Mouse (Mus musculus) liver, embryonic 11.5 days (tissue): ENCODE results near the gene Sipa1. TPM values are rescaled to one million over a fixed set of nuclear protein-coding genes. Genes with fewer than 3 reads are reported as not detected.

Experiments used
- ATAC-seq: fragments of 200-750 bp; cut with Nextera tagmentation; replicated peaks from 2 replicates; pipeline ENCODE4 v1.8.0; 2017; ENCODE audit warnings: moderate number of reproducible peaks, mild to moderate bottlenecking, moderate TSS enrichment, moderate library complexity; ENCODE audit not compliant: low FRiP score
- DNase-seq: peaks from one replicate; pipeline ENCODE4 v3.0.0-alpha.2; 2017; ENCODE audit warnings: low spot score
- H3K27ac ChIP-seq: fragments of 300-500 bp; sonication (generic); 2 replicates; pipeline ENCODE4 v1.5.1; 2014; ENCODE audit warnings: mild to moderate bottlenecking, low read depth, low read length, control low read depth
- H3K27me3 ChIP-seq: fragments of 300-500 bp; sonication (generic); replicated peaks from 2 replicates; pipeline ENCODE4 v1.6.1; 2014; ENCODE audit warnings: low read length, mixed read lengths; ENCODE audit not compliant: control insufficient read depth, insufficient read depth
- H3K36me3 ChIP-seq: fragments of 300-500 bp; sonication (generic); 2 replicates; pipeline ENCODE4 v1.6.1; 2014; ENCODE audit warnings: mild to moderate bottlenecking, low read length, moderate library complexity, mixed read lengths; ENCODE audit not compliant: control insufficient read depth, insufficient read depth
- H3K4me1 ChIP-seq: fragments of 300-500 bp; sonication (generic); replicated peaks from 2 replicates; pipeline ENCODE4 v1.6.1; 2014; ENCODE audit warnings: low read length, mixed read lengths; ENCODE audit not compliant: control insufficient read depth, insufficient read depth
- H3K4me2 ChIP-seq: fragments of 300-500 bp; sonication (generic); 2 replicates; pipeline ENCODE4 v1.6.1; 2014; ENCODE audit warnings: mild to moderate bottlenecking, control low read depth, moderate library complexity
- H3K4me3 ChIP-seq: fragments of 300-500 bp; sonication (generic); 2 replicates; pipeline ENCODE4 v1.5.1; 2014; ENCODE audit warnings: low read depth, low read length, control low read depth
- H3K9ac ChIP-seq: fragments of 300-500 bp; sonication (generic); 2 replicates; pipeline ENCODE4 v1.6.1; 2014; ENCODE audit warnings: low read depth, low read length, control low read depth
- H3K9me3 ChIP-seq: fragments of 300-500 bp; sonication (generic); 2 replicates; pipeline ENCODE4 v1.6.1; 2016; ENCODE audit warnings: low read length, inconsistent platforms, mixed read lengths; ENCODE audit not compliant: control insufficient read depth
- WGBS: fragments of 180-500 bp; shearing (Covaris S2); extraction: QIAGEN DNeasy Blood & Tissue Kit; methylation state at CpG from one replicate; pipeline ENCODE4 v1.1.7; 2014; 5-methylcytosine and 5-hydroxymethylcytosine counted together
- polyA plus RNA-seq: library from polyadenylated mRNA; unstranded; fragments of >200 nt; fragmentation: Nextera tagmentation; extraction: Ambion mirVana; gene quantifications from 2 replicates; pipeline ENCODE4 v1.2.1, GENCODE M21; 2014

Gene Sipa1
- polyA plus RNA-seq, 1 experiment from 2014 or later, result 32.3 TPM

GRCm38 (mm10) chr19:5680432-5680831 is 16.9 kb upstream of the Sipa1 start:
- no peak overlapping the region for H3K4me3 ChIP-seq
- peaks cover 77% of the 10 kb centered on the region for H3K36me3 ChIP-seq
- no peaks in the 10 kb centered on the region for H3K9me3 ChIP-seq
- H3K4me2 ChIP-seq, result no peak overlapping the region
- 86% methylated on average over 4 of the region's 4 CpGs for WGBS
- no peak for ATAC-seq
- H3K4me1 ChIP-seq, result no peaks in the 10 kb centered on the region
- H3K27me3 ChIP-seq, result no peaks in the 10 kb centered on the region
- no peak overlapping the region for H3K27ac ChIP-seq
- no peak for DNase-seq
- H3K9ac ChIP-seq, result no peak overlapping the region

DNA sequence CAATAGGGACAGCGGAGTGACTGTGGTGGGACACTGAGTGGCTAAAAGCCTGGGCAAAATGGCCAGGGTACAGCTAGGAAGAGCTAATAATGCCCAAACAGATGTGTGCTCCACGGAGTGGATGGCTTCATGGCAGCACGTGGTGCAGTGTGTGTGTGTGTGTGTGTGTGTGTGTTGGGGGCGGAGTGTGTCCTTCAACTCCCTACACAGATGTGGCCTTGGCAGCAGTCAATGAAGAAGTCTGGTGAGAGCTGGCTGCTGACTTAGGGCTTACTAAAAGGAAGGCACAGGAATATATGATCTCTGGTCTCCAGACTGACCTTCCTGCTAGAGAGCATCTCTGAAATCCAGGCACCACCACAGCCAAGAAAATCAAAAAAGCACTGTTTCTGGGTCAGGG is 4.9 kb upstream of the Sipa1 start:
- Histone ChIP-seq H3K36me3 (peaks cover 44% of the 10 kb centered on the region), H3K27ac (no peak overlapping the region), H3K4me1 (peaks cover 29% of the 10 kb centered on the region), H3K9ac (no peak overlapping the region), H3K9me3 (no peaks in the 10 kb centered on the region), H3K27me3 (no peaks in the 10 kb centered on the region), H3K4me2 (no peak overlapping the region), H3K4me3 (no peak overlapping the region)
- 90% methylated on average over 4 of the region's 4 CpGs for WGBS
- ATAC-seq, result no peak
- no peak for DNase-seq

GRCm38 (mm10) chr19:5666386-5666785 is 2.9 kb upstream of the Sipa1 start:
- Histone ChIP-seq H3K27me3 (no peaks in the 10 kb centered on the region), H3K9ac (peak overlapping the region; percentile 32; the same call in 1 of the 2 replicates), H3K4me1 (peaks cover 44% of the 10 kb centered on the region), H3K27ac (peak overlapping the region; percentile 91; the same call in 1 of the 2 replicates), H3K4me3 (no peak overlapping the region; the same call in 1 of the 2 replicates), H3K4me2 (no peak overlapping the region), H3K9me3 (no peaks in the 10 kb centered on the region), H3K36me3 (peaks cover 24% of the 10 kb centered on the region)
- DNase-seq (no peak), ATAC-seq (no peak)
- 92% methylated on average over 18 of the region's 18 CpGs for WGBS

GRCm38 (mm10) chr19:5665465-5665864 is 2.0 kb upstream of the Sipa1 start:
- peaks cover 20% of the 10 kb centered on the region for H3K36me3 ChIP-seq
- 44% methylated on average over 15 of the region's 15 CpGs for WGBS
- ATAC-seq, result peak; percentile 83

DNA sequence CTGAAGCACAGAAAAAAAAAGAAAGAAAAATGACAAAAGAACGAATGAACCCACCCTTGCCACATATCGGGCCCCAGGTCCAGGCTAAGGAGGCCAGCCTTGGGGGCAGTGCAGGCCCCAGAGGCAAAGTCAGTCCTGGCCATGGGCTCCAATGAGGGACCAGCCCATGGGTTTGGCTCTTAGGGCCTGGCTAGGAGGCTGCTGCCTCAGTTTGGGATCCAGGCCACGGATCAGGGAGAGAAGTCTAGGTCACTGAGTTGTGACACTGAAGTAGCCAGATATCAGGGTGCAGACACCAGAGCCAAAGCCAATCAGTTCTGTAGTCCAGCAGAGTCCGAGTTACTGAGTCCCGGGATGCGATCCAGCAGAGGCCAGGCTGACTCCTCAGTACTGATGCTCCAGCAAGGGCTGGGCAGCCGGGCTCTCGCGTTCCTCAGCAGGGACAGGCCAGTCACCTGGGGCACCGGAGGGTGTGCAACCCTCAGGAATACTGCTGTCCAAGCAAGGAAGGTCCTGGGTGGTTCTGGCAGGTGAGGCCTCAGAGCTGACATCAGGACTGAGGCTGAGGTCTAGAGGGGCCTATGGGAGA is 1.3 kb upstream of the Sipa1 start:
- 87% methylated on average over 10 of the region's 10 CpGs for WGBS
- ATAC-seq, result no peak
- H3K4me1 ChIP-seq, result peaks cover 57% of the 10 kb centered on the region
- peak overlapping the region; percentile 91 for H3K27ac ChIP-seq
- H3K27me3 ChIP-seq, result no peaks in the 10 kb centered on the region
- H3K4me3 ChIP-seq, result no peak overlapping the region
- peaks cover 22% of the 10 kb centered on the region for H3K36me3 ChIP-seq
- H3K9me3 ChIP-seq, result no peaks in the 10 kb centered on the region
- H3K4me2 ChIP-seq, result peak overlapping the region; percentile 85
- DNase-seq, result no peak
- peak overlapping the region; percentile 50 for H3K9ac ChIP-seq

More at GRCm38 (mm10) chr19:5665465-5665864, 2.0 kb upstream of the Sipa1 start:
- H3K27me3 ChIP-seq, result no peaks in the 10 kb centered on the region
- peaks cover 51% of the 10 kb centered on the region for H3K4me1 ChIP-seq
- H3K4me3 ChIP-seq, result no peak overlapping the region
- H3K27ac ChIP-seq, result peak overlapping the region; percentile 91
- no peaks in the 10 kb centered on the region for H3K9me3 ChIP-seq
- peak overlapping the region; percentile 50 for H3K9ac ChIP-seq
- peak overlapping the region; percentile 85 for H3K4me2 ChIP-seq
- DNase-seq, result peak; percentile 61

DNA sequence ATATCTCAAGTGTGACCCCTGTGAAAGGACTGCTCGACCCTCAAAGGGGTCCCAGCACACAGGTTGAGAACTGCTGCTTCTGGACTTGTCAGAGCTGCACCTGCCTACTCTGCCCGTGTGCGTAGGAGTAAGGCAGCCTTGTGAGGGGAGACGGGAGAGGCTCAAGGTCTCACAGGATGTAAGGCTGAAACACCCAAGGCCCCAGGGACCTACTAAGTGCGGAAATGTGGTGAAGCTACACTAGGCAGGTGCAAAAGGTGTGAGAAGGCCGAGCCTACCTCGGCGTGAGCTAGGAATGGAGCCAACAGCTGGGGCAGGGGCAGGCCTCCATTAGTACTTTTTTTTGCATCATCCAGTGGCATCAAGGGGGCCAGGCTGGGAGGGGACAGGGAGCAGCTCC is 1.2 kb downstream of the Sipa1 start:
- Histone ChIP-seq H3K9ac (peak overlapping the region; percentile 71), H3K4me1 (peaks cover 57% of the 10 kb centered on the region), H3K9me3 (no peaks in the 10 kb centered on the region), H3K27ac (peak overlapping the region; percentile 91; the same call in 1 of the 2 replicates), H3K27me3 (no peaks in the 10 kb centered on the region), H3K36me3 (peaks cover 27% of the 10 kb centered on the region), H3K4me3 (peak overlapping the region; percentile 61), H3K4me2 (peak overlapping the region; percentile 85)
- ATAC-seq, result no peak
- 60% methylated on average over 8 of the region's 8 CpGs for WGBS
- no peak for DNase-seq

GRCm38 (mm10) chr19:5660942-5661751 is 2.4 kb downstream of the Sipa1 start:
- Histone ChIP-seq H3K4me1 (peaks cover 52% of the 10 kb centered on the region), H3K36me3 (peaks cover 16% of the 10 kb centered on the region; the same call in 1 of the 2 replicates)
- 36% methylated on average over 16 of the region's 16 CpGs for WGBS

DNA sequence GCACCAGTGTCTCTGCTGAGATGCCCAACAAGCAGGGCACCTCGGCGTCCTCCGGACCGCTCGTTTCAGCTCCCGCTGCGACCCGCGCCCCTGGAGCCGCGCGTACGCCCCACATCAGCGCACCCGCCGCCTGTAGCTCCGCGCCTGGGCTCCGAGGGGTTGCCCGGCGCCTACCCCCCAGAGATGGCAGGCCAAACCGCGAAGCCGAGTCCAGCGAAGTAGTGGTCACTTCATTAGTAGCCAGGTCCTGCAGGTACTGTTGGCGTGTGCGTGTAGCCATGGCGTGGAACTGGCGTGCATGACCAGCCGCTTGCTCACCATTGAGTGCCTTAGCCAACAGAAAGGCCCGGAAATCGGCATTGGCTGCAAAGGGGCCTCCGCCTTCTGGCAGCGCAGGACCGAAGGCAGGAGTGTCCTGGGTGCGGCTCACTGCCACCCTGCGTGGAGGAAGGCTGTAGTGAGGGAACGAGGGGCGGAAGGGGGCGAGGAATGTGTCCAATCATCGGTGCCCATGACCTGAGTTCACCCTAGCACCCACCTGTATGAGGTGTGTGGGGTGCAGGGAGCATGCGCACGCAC is 8.7 kb downstream of the Sipa1 start:
- 0 out of 2 replicates have a peak, but pooled peaks cover 3% of the 10 kb centered on the region for H3K27me3 ChIP-seq
- ATAC-seq (no peak), DNase-seq (no peak)
- H3K4me3 ChIP-seq, result peak overlapping the region; percentile 47
- H3K4me2 ChIP-seq, result peak overlapping the region; percentile 74
- peaks cover 16% of the 10 kb centered on the region for H3K4me1 ChIP-seq
- peaks cover 36% of the 10 kb centered on the region for H3K36me3 ChIP-seq
- WGBS, result 54% methylated on average over 43 of the region's 43 CpGs
- no peaks in the 10 kb centered on the region for H3K9me3 ChIP-seq
- no peak overlapping the region for H3K9ac ChIP-seq
- H3K27ac ChIP-seq, result no peak overlapping the region

More at GRCm38 (mm10) chr19:5660942-5661751, 2.4 kb downstream of the Sipa1 start:
- H3K27ac ChIP-seq, result peak overlapping the region; percentile 71
- ATAC-seq (no peak), DNase-seq (no peak)
- peak overlapping the region; percentile 64 for H3K9ac ChIP-seq
- H3K27me3 ChIP-seq, result no peaks in the 10 kb centered on the region
- peak overlapping the region; percentile 85 for H3K4me2 ChIP-seq
- H3K4me3 ChIP-seq, result peak overlapping the region; percentile 44
- H3K9me3 ChIP-seq, result no peaks in the 10 kb centered on the region
